Mouse (Mus musculus): ENCODE results near the gene Olfr846. TPM values are rescaled to one million over a fixed set of nuclear protein-coding genes. Genes with fewer than 3 reads are reported as not detected.

Gene Olfr846
- not detected for polyA plus RNA-seq (2017; shearing (Covaris generic))

DNA sequence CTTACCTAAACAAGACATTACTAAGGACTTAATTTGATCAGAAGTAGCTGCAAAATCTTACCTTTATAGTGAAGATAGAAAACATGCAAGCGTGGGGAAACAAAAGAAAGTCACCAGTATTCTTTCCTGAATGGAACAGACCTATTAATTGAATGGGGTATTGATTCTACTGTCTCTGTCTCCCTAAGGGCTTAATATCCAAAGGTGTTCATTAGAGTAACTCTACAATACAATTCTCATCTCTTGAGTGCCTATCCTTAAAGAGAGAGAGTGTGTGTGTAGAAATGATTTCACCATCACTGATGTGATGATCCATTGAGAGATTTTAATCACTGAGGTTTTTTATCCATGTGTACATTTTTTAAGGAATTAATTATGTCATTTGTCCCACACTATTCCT lies at the start of gene Olfr846:
Gene Olfr846 (minus strand): TSS at position 101 of the 400 bp plus-strand sequence.
- no peak for ATAC-seq

DNA sequence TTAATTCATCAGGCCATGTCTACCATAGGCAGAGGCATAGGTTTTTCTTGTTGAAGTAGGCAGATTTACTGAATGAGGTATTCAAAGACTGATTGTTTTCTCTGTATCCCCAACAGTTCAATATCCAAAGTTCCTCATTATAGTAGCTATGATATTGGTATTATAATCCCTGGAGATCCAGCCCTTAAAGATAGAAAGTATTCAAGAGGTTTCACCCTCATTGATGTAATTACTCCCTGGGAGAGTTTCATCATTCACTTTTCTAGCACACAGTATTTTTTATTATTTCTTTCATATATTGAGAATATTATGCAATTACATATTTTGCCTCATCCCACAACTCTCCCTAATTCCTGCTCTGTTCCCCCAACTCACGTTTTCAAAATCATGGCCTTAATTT lies 14.8 kb upstream of the Olfr846 start, which contains the start of gene Olfr847:
Gene Olfr847 (minus strand): TSS at position 101 of the 400 bp plus-strand sequence.
- ATAC-seq: no peak

DNA sequence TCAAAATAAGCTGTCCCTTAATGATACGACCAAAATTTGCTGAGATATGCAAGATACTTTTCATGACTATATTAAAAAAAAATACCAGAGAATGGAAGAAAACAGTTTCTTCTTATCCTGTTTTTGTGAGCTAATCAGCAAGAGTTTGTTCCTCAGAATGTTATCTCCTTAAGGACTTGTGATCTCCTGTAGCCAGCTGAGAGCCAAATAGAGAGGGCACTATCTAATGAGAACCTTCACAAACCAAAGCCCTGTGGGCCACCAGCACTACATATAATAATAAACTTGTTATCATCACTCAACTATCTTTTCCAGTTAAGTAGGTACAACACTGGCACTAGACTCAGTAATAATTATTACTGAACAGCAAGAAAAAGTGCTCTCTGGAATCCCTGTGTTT lies 27.6 kb downstream of the Olfr846 start, which contains the start of gene Olfr845:
Gene Olfr845 (plus strand): TSS at position 301 of the 400 bp plus-strand sequence.
- no peak for ATAC-seq

DNA sequence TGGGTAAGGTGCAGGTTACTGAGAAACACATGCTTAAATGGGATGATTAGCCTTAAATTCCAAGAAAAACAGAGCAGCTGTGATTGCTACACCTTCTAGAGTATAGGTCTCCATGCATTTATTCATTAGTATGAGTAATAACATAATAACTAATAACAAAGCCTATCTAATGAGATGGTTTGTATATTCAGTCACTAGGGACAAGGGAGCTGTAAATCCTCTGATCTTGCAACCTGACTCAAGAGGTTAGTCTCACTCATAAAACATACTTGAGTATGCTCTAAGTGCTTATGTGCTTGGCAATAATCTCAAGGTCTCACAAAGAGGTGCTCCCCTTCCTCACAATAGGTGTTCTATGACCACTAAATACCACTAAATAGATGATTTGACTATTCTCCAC lies 47.8 kb downstream of the Olfr846 start, which contains the start of gene Olfr844:
Gene Olfr844 (plus strand): TSS at position 301 of the 400 bp plus-strand sequence.
- ATAC-seq: no peak

Other genes with a start within 250 kb of the Olfr846 start
- not detected for gene Olfr836, start 243.6 kb downstream of the Olfr846 start, polyA plus RNA-seq (2017; shearing (Covaris generic))
- gene Olfr837, start 227.7 kb downstream of the Olfr846 start, polyA plus RNA-seq (2017; shearing (Covaris generic)): not detected
- gene Olfr839-ps1, start 186.7 kb downstream of the Olfr846 start, polyA plus RNA-seq (2017; shearing (Covaris generic)): not detected
- not detected for gene Olfr843, start 112.0 kb downstream of the Olfr846 start, polyA plus RNA-seq (2017; shearing (Covaris generic))
- not detected for gene Olfr844, start 47.7 kb downstream of the Olfr846 start, polyA plus RNA-seq (2017; shearing (Covaris generic))
- not detected for gene Olfr845, start 27.5 kb downstream of the Olfr846 start, polyA plus RNA-seq (2017; shearing (Covaris generic))
- not detected for gene Olfr847, start 14.7 kb upstream of the Olfr846 start, polyA plus RNA-seq (2017; shearing (Covaris generic))
- not detected for gene Olfr849, start 76.3 kb upstream of the Olfr846 start, polyA plus RNA-seq (2017; shearing (Covaris generic))
- gene Olfr850, start 114.2 kb upstream of the Olfr846 start, polyA plus RNA-seq (2017; shearing (Covaris generic)): not detected
- gene Olfr851, start 129.3 kb upstream of the Olfr846 start, polyA plus RNA-seq (2017; shearing (Covaris generic)): not detected
- not detected for gene Olfr853, start 177.1 kb upstream of the Olfr846 start, polyA plus RNA-seq (2017; shearing (Covaris generic))
- not detected for gene Olfr854, start 203.4 kb upstream of the Olfr846 start, polyA plus RNA-seq (2017; shearing (Covaris generic))
- not detected for gene Olfr855, start 218.6 kb upstream of the Olfr846 start, polyA plus RNA-seq (2017; shearing (Covaris generic))

Measured in inflammation-experienced regulatory T-cells, adult 6 months (primary cell).